8 mouse cellular contexts compared by ENCODE assay signal in the genomic region with DNA sequence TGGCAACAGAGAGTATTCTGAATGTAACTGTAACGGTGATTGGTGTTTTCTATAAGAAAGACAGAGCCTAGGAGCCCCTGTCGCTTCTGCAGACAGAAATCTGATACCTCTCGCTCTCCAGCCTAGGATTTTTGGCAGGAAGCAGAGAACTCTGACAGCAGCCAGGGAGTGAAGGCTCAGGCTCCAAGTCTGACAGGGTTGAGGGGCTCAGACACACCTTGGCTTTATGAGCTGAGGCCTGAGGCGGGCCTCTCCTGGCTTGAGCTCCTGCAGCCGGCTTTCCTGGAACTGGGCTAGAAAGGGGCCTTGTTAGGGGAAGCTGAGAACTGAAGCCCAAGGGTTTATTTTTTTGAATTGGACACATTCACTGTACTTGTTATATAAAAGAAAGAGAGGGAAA. TPM values are rescaled to one million over a fixed set of nuclear protein-coding genes. Genes with fewer than 3 reads are reported as not detected.
DNase-seq lines count a peak whose midpoint lies in the region; ATAC-seq lines count a peak whose summit lies in the region.

No protein-coding gene starts in this region.

- no peaks in the 10 kb centered on the region for H3K27me3 ChIP-seq in intestine, embryonic 16.5 days (replicated peaks; ENCODE audit: control insufficient read depth, insufficient read depth, low read length)
- no peaks in the 10 kb centered on the region for H3K27me3 ChIP-seq in stomach, embryonic 14.5 days (ENCODE audit: control insufficient read depth, insufficient read depth, low read length)

- no peaks in the 10 kb centered on the region for H3K36me3 ChIP-seq in intestine, embryonic 16.5 days (ENCODE audit: control insufficient read depth, insufficient read depth, low read length)
- H3K36me3 ChIP-seq in stomach, embryonic 14.5 days (ENCODE audit: control insufficient read depth, insufficient read depth, low read length): no peaks in the 10 kb centered on the region

- peak overlapping the region; percentile 4 for H3K27ac ChIP-seq in intestine, embryonic 16.5 days (ENCODE audit: low read length)
- H3K27ac ChIP-seq in stomach, embryonic 14.5 days (ENCODE audit: low read length): peak overlapping the region; percentile 84; the same call in 1 of the 2 replicates

- H3K9me3 ChIP-seq in intestine, embryonic 16.5 days (ENCODE audit: control insufficient read depth, low read length): no peaks in the 10 kb centered on the region
- no peaks in the 10 kb centered on the region for H3K9me3 ChIP-seq in stomach, embryonic 14.5 days (ENCODE audit: control insufficient read depth, low read depth, low read length)

- ATAC-seq in intestine, embryonic 16.5 days: peak; percentile 90
- peak; percentile 92 for ATAC-seq in stomach, embryonic 14.5 days (ENCODE audit: insufficient number of reproducible peaks, insufficient read depth, low FRiP score, low read depth)
- no peak for ATAC-seq in erythroblast, adult 5-6 weeks (replicated peaks; ENCODE audit: low FRiP score, poor library complexity, severe bottlenecking)

- H3K4me3 ChIP-seq in intestine, embryonic 16.5 days (ENCODE audit: low read length): no peak overlapping the region
- no peak overlapping the region for H3K4me3 ChIP-seq in stomach, embryonic 14.5 days (ENCODE audit: low read depth, low read length)

- peaks cover 15% of the 10 kb centered on the region for H3K4me1 ChIP-seq in intestine, embryonic 16.5 days (ENCODE audit: control insufficient read depth, insufficient read depth, low read length)
- H3K4me1 ChIP-seq in stomach, embryonic 14.5 days (ENCODE audit: control insufficient read depth, insufficient read depth, low read length): peaks cover 19% of the 10 kb centered on the region

- H3K4me2 ChIP-seq in intestine, embryonic 16.5 days (ENCODE audit: low read depth, low read length): no peak overlapping the region
- no peak overlapping the region; the same call in 1 of the 2 replicates for H3K4me2 ChIP-seq in stomach, embryonic 14.5 days (replicated peaks; ENCODE audit: low read depth, low read length)

- WGBS in intestine, embryonic 16.5 days: 19% methylated on average over 5 of the region's 5 CpGs
- 10% methylated on average over 5 of the region's 5 CpGs for WGBS in stomach, embryonic 14.5 days

- no peak overlapping the region for H3K9ac ChIP-seq in intestine, embryonic 16.5 days (ENCODE audit: low read depth, low read length)
- no peak overlapping the region for H3K9ac ChIP-seq in stomach, embryonic 14.5 days (replicated peaks; ENCODE audit: low read depth, low read length)

- peak; percentile 15 for DNase-seq in adrenal gland, postnatal 14 days
- DNase-seq in adrenal gland, adult 8-10 months: no peak
- DNase-seq in urinary bladder, postnatal 14 days (ENCODE audit: low spot score): peak; percentile 41
- DNase-seq in urinary bladder, postnatal 10 days (ENCODE audit: low spot score): no peak
- no peak for DNase-seq in adrenal gland, postnatal 36 days

RNA-seq across cellular contexts. Expression of a gene that starts 57.7 kb away (rescaled TPM):
- total RNA-seq in adrenal gland, postnatal 14 days (2021): 43.0 and 46.3 TPM in 2 replicates
- 10 to 100 TPM; 45.6 to 89.0 (median 65.4) TPM for total RNA-seq in adrenal gland, adult 8-10 months (2022)
- polyA plus RNA-seq in intestine, embryonic 16.5 days (2015; fragmentation: Nextera tagmentation; extraction: Ambion mirVana): 8.3 and 8.8 TPM in 2 replicates
- 19.5 and 20.2 TPM in 2 replicates for polyA plus RNA-seq in stomach, embryonic 14.5 days (2014; fragmentation: Nextera tagmentation; extraction: Ambion mirVana)
- total RNA-seq in erythroblast, adult 5-6 weeks (2015; ENCODE audit: low replicate concordance): not detected in 2 replicates
- total RNA-seq in erythroblast, adult 5-6 weeks (2017; ENCODE audit: low replicate concordance): not detected in 2 replicates
- total RNA-seq in adrenal gland, postnatal 36 days (2021): 10 to 100 TPM; 42.4 to 82.2 TPM

Comparison
In these comparisons a context has a peak if more than half of its experiments do, and no peak if none do; other contexts are left out.
1. DNase-seq: peak in adrenal gland, postnatal 14 days (single experiment) and urinary bladder, postnatal 14 days (single experiment); none in adrenal gland, adult 8-10 months (single experiment), urinary bladder, postnatal 10 days (single experiment) and adrenal gland, postnatal 36 days (0 of 2).
2. RNA of a gene that starts 57.7 kb away (total RNA-seq): 42.4 to 82.2 TPM in adrenal gland, postnatal 36 days, 45.6 to 89.0 TPM in adrenal gland, adult 8-10 months and 43.0 to 46.3 TPM in adrenal gland, postnatal 14 days; not detected in erythroblast, adult 5-6 weeks; every median in the first group is over 10 times any median in the second.